Mouse (Mus musculus) bone marrow macrophage, adult 2 months (primary cell): ENCODE measurements around the gene Ccdc57.

ENCODE experiments used
- CTCF ChIP-seq: IDR thresholded peaks from 2 replicates; pipeline ENCODE4 v1.5.1; 2012; ENCODE audit warnings: low read depth, mild to moderate bottlenecking, low read length, moderate library complexity
- POLR2A ChIP-seq: IDR thresholded peaks from 2 replicates; pipeline ENCODE4 v1.6.1; 2012; ENCODE audit warnings: mild to moderate bottlenecking, low read depth, low read length, borderline replicate concordance

GRCm38 (mm10) chr11:120818251-120818650 lies 114.4 kb downstream of the Ccdc57 start:
- TF ChIP-seq POLR2A (no peak), CTCF (no peak)
